18 mouse cellular contexts compared by ENCODE assay signal in genomic region chr5:126969373-126969772, GRCm38 (mm10).
"Had no signal": no experiment of that assay in that cellular context is flagged by ENCODE, and none has a peak within 500 bp of the region (broad histone marks: within the 10 kb centered on the region; RNA-seq: fewer than 3 reads in every experiment).

No protein-coding gene starts in this region.

- H3K4me3 ChIP-seq: intestine, embryonic 15.5 days; limb, embryonic 12.5 days; limb, embryonic 15.5 days; stomach, embryonic 15.5 days had no signal

- H3K9ac ChIP-seq: intestine, embryonic 15.5 days; limb, embryonic 12.5 days; limb, embryonic 15.5 days; liver, embryonic 14.5 days; liver, postnatal 0 days; stomach, embryonic 15.5 days had no signal

- ATAC-seq: intestine, embryonic 15.5 days; liver, postnatal 0 days had no signal

- H3K27me3 ChIP-seq: intestine, embryonic 15.5 days; limb, embryonic 12.5 days; limb, embryonic 15.5 days; stomach, embryonic 15.5 days had no signal

- H3K36me3 ChIP-seq: intestine, embryonic 15.5 days; limb, embryonic 12.5 days; limb, embryonic 15.5 days; stomach, embryonic 15.5 days had no signal

- H3K27ac ChIP-seq: intestine, embryonic 15.5 days; limb, embryonic 12.5 days; limb, embryonic 15.5 days; liver, embryonic 14.5 days; stomach, embryonic 15.5 days had no signal

- H3K9me3 ChIP-seq: intestine, embryonic 15.5 days; limb, embryonic 15.5 days; stomach, embryonic 15.5 days had no signal

- H3K4me2 ChIP-seq: intestine, embryonic 15.5 days; limb, embryonic 12.5 days; limb, embryonic 15.5 days; liver, embryonic 11.5 days; midbrain, embryonic 11.5 days; stomach, embryonic 15.5 days had no signal

- H3K4me1 ChIP-seq: intestine, embryonic 15.5 days; limb, embryonic 12.5 days; limb, embryonic 15.5 days; stomach, embryonic 15.5 days had no signal

- DNase-seq: kidney, adult 11 months; kidney, adult 9 months; kidney, postnatal 14 days; kidney, postnatal 4 days; left cerebral cortex, postnatal 4 days; liver, postnatal 0 days; midbrain, embryonic 14.5 days; right cerebral cortex, adult 18-20 months; right cerebral cortex, postnatal 25 days; spleen, adult 18-20 months; thymus, postnatal 25 days had no signal
